Mouse (Mus musculus) CH12.LX (cell line): ENCODE results near the gene Rpl6. TPM values are rescaled to one million over a fixed set of nuclear protein-coding genes. Genes with fewer than 3 reads are reported as not detected.

Experiments used
- DNase-seq: peaks from one replicate; pipeline ENCODE4 v3.0.0-alpha.2; 2013; ENCODE audit errors: extremely low read depth
- H3K27ac ChIP-seq: 2 replicates; pipeline ENCODE4 v1.5.1; 2012; ENCODE audit warnings: low read depth, mild to moderate bottlenecking, control low read depth, moderate library complexity; ENCODE audit not compliant: insufficient read depth
- H3K27me3 ChIP-seq: replicated peaks from 2 replicates; pipeline ENCODE3; 2012; ENCODE audit warnings: inconsistent platforms
- H3K36me3 ChIP-seq, 2 experiments: replicated peaks in 1 of 2; 2 replicates each; pipeline versions ENCODE3 to v1.6.1; 2012; ENCODE audit warnings: inconsistent platforms in 1 of 2, low read length in 1 of 2, mild to moderate bottlenecking in 1 of 2, mixed read lengths in 1 of 2, moderate library complexity in 1 of 2; ENCODE audit not compliant: control insufficient read depth in 1 of 2, insufficient read depth in 1 of 2
- H3K4me1 ChIP-seq, 2 experiments: 2 replicates each; pipeline ENCODE4 v1.6.1; 2012; ENCODE audit warnings: inconsistent platforms in 1 of 2, moderate library complexity in 1 of 2; ENCODE audit not compliant: insufficient read depth in 2 of 2, control insufficient read depth in 1 of 2
- H3K4me2 ChIP-seq: 2 replicates; pipeline ENCODE4 v1.6.1; 2012; ENCODE audit warnings: low read depth, mild to moderate bottlenecking, control low read depth; ENCODE audit not compliant: poor library complexity, insufficient read depth, severe bottlenecking
- H3K4me3 ChIP-seq, 3 experiments: fragments of 150-350 bp in 1 of 3; sonication (generic) in 1 of 3; replicated peaks in 1 of 3; 2 replicates each; pipeline versions ENCODE3 to v1.5.1; 2011 to 2012; ENCODE audit warnings: low read depth in 2 of 3, low read length in 2 of 3, mild to moderate bottlenecking in 2 of 3, moderate library complexity in 2 of 3, control low read depth in 1 of 3, improper control_type of control experiment in 1 of 3, inconsistent platforms in 1 of 3, mixed read lengths in 1 of 3; ENCODE audit not compliant: poor library complexity in 1 of 3
- H3K79me2 ChIP-seq: replicated peaks from 2 replicates; pipeline ENCODE4 v1.6.1; 2012; ENCODE audit warnings: mild to moderate bottlenecking, moderate library complexity; ENCODE audit not compliant: control insufficient read depth, poor library complexity, insufficient read depth, severe bottlenecking; ENCODE audit errors: extremely low read depth
- H3K9ac ChIP-seq: 2 replicates; pipeline ENCODE4 v1.6.1; 2012; ENCODE audit warnings: low read depth, mild to moderate bottlenecking, control low read depth, moderate library complexity; ENCODE audit not compliant: insufficient read depth
- H3K9me3 ChIP-seq: replicated peaks from 2 replicates; pipeline ENCODE3; 2012; ENCODE audit warnings: low read length, inconsistent platforms, mixed read lengths
- BHLHE40 ChIP-seq: IDR thresholded peaks from 2 replicates; pipeline ENCODE4 v1.6.1; 2011; ENCODE audit warnings: mild to moderate bottlenecking, low read depth, low read length, improper control_type of control experiment
- CHD2 ChIP-seq: IDR thresholded peaks from 2 replicates; pipeline ENCODE4 v1.6.1; 2011; ENCODE audit warnings: low read length, improper control_type of control experiment
- CTCF ChIP-seq, 2 experiments: IDR thresholded peaks in 1 of 2; conservative IDR thresholded peaks in 1 of 2; 2 replicates each; pipeline ENCODE4 v1.5.1; 2011 to 2012; ENCODE audit warnings: low read depth in 2 of 2, low read length in 2 of 2, improper control_type of control experiment in 1 of 2, inconsistent platforms in 1 of 2, mild to moderate bottlenecking in 1 of 2, moderate library complexity in 1 of 2
- E2F4 ChIP-seq: IDR thresholded peaks from 2 replicates; pipeline ENCODE4 v1.6.1; 2011; ENCODE audit warnings: low read depth, low read length, improper control_type of control experiment; ENCODE audit not compliant: insufficient replicate concordance
- ELF1 ChIP-seq: IDR thresholded peaks from 2 replicates; pipeline ENCODE4 v1.6.1; 2014; ENCODE audit warnings: low read depth, mild to moderate bottlenecking, inconsistent platforms, low read length, improper control_type of control experiment
- EP300 ChIP-seq: IDR thresholded peaks from 2 replicates; pipeline ENCODE4 v1.6.1; 2011; ENCODE audit warnings: low read length, improper control_type of control experiment
- ETS1 ChIP-seq: conservative IDR thresholded peaks from 2 replicates; pipeline ENCODE4 v1.6.1; 2012; ENCODE audit warnings: low read depth, mild to moderate bottlenecking, inconsistent platforms, low read length, improper control_type of control experiment, moderate library complexity
- HCFC1 ChIP-seq: IDR thresholded peaks from 2 replicates; pipeline ENCODE4 v1.6.1; 2012; ENCODE audit warnings: low read depth, mild to moderate bottlenecking, inconsistent platforms, low read length, improper control_type of control experiment
- IRF4 ChIP-seq: IDR thresholded peaks from 2 replicates; pipeline ENCODE4 v1.6.1; 2014; ENCODE audit warnings: low read depth, mild to moderate bottlenecking, inconsistent platforms, low read length, improper control_type of control experiment
- JUN ChIP-seq: IDR thresholded peaks from 2 replicates; pipeline ENCODE4 v1.6.1; 2011; ENCODE audit warnings: low read depth, mild to moderate bottlenecking, low read length, improper control_type of control experiment, moderate library complexity; ENCODE audit not compliant: insufficient read depth
- JUND ChIP-seq: conservative IDR thresholded peaks from 2 replicates; pipeline ENCODE4 v1.6.1; 2011; ENCODE audit warnings: low read depth, low read length, improper control_type of control experiment
- KAT2A ChIP-seq: IDR thresholded peaks from 2 replicates; pipeline ENCODE4 v1.6.1; 2012; ENCODE audit warnings: low read length, improper control_type of control experiment, inconsistent platforms; ENCODE audit not compliant: insufficient replicate concordance
- MAFK ChIP-seq: IDR thresholded peaks from 2 replicates; pipeline ENCODE4 v1.6.1; 2011; ENCODE audit warnings: low read length, improper control_type of control experiment; ENCODE audit not compliant: insufficient replicate concordance
- MAZ ChIP-seq: IDR thresholded peaks from 2 replicates; pipeline ENCODE4 v1.6.1; 2012; ENCODE audit warnings: low read depth, mild to moderate bottlenecking, inconsistent platforms, low read length, improper control_type of control experiment, moderate library complexity
- MEF2A ChIP-seq: IDR thresholded peaks from 2 replicates; pipeline ENCODE4 v1.6.1; 2014; ENCODE audit warnings: low read depth, mild to moderate bottlenecking, inconsistent platforms, low read length, improper control_type of control experiment, borderline replicate concordance
- MXI1 ChIP-seq: IDR thresholded peaks from 2 replicates; pipeline ENCODE4 v1.6.1; 2011; ENCODE audit warnings: mild to moderate bottlenecking, low read depth, low read length, improper control_type of control experiment
- MYC ChIP-seq: IDR thresholded peaks from 2 replicates; pipeline ENCODE4 v1.6.1; 2011; ENCODE audit warnings: low read depth, mild to moderate bottlenecking, improper control_type of control experiment, low read length
- NELFE ChIP-seq: IDR thresholded peaks from 2 replicates; pipeline ENCODE4 v1.6.1; 2011; ENCODE audit warnings: low read depth, low read length, improper control_type of control experiment
- NRF1 ChIP-seq: IDR thresholded peaks from 2 replicates; pipeline ENCODE4 v1.6.1; 2014; ENCODE audit warnings: low read depth, mild to moderate bottlenecking, inconsistent platforms, low read length, improper control_type of control experiment, moderate library complexity
- POLR2AphosphoS2 ChIP-seq: IDR thresholded peaks from 2 replicates; pipeline ENCODE4 v1.6.1; 2011; ENCODE audit warnings: low read depth, low read length, improper control_type of control experiment
- RCOR1 ChIP-seq: conservative IDR thresholded peaks from 2 replicates; pipeline ENCODE4 v1.6.1; 2012; ENCODE audit warnings: low read depth, mild to moderate bottlenecking, inconsistent platforms, low read length, improper control_type of control experiment
- SIN3A ChIP-seq: IDR thresholded peaks from 2 replicates; pipeline ENCODE4 v1.6.1; 2012; ENCODE audit warnings: low read length, improper control_type of control experiment, inconsistent platforms
- TBP ChIP-seq: conservative IDR thresholded peaks from 2 replicates; pipeline ENCODE4 v1.6.1; 2011; ENCODE audit warnings: low read depth, low read length, improper control_type of control experiment
- UBTF ChIP-seq: IDR thresholded peaks from 2 replicates; pipeline ENCODE4 v1.6.1; 2012; ENCODE audit warnings: low read depth, mild to moderate bottlenecking, inconsistent platforms, low read length, improper control_type of control experiment, moderate library complexity
- USF1 ChIP-seq: IDR thresholded peaks from 2 replicates; pipeline ENCODE4 v1.6.1; 2014; ENCODE audit warnings: low read depth, mild to moderate bottlenecking, inconsistent platforms, low read length, improper control_type of control experiment
- USF2 ChIP-seq: conservative IDR thresholded peaks from 2 replicates; pipeline ENCODE4 v1.6.1; 2011; ENCODE audit warnings: low read depth, low read length, improper control_type of control experiment
- ZKSCAN1 ChIP-seq: IDR thresholded peaks from 2 replicates; pipeline ENCODE4 v1.6.1; 2012; ENCODE audit warnings: low read depth, inconsistent platforms, low read length, improper control_type of control experiment, borderline replicate concordance
- dilution Hi-C: fragments of 300-500 bp; cut with MboI; formaldehyde crosslinking; loops from 2 replicates; pipeline ENCODE4 v1.14.3; 2020; ENCODE audit warnings: low sequenced_read_pairs; ENCODE audit not compliant: extremely low pct_unique_long_range_greater_than_20kb, extremely low pct_ligation_motif_present
- in situ Hi-C: fragments of 300-500 bp; cut with MboI; formaldehyde crosslinking; loops from 3 replicates; pipeline ENCODE4 v1.14.3; 2019; ENCODE audit warnings: low sequenced_read_pairs, low pct_ligation_motif_present, low pct_unique_long_range_greater_than_20kb, mixed read lengths
- polyA plus RNA-seq: library from polyadenylated mRNA; unstranded; fragments of >175 nt; gene quantifications from 2 replicates; pipeline ENCODE4 v1.2.1, GENCODE M21; 2012; ENCODE audit warnings: low read depth; ENCODE audit not compliant: insufficient read length
- total RNA-seq, 2 experiments: library from RNA; depleted of rRNA; stranded (reverse); fragments of 300-350 nt in 1 of 2; fragments of >200 nt in 1 of 2; gene quantifications; 2 replicates each; pipeline ENCODE4 v1.2.3; 2012 to 2014

Rpl6 gene
- total and polyA plus RNA-seq, 3 experiments: 2,433 to 2,694 (median 2,607) TPM

DNA sequence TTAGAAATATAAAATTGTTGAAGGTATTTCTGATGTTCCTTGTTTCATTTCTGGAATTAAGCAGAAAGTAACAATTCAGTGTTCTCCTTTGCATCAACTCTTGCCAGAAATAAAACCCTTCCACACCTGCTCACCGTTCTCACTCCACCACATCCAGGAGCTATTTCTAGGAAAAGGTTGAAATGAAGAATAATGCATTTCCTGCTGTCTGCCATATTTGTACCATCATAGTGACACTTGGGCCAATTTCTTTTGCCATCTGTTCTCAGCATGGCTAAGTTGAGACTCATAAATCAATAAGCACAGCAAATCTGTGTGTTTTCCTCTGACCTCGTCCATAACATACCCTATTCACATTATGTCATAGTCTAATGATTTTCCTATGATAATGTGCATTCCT is 33.9 kb downstream of the Rpl6 start:
- H3K4me2 ChIP-seq: no peak overlapping the region
- in situ Hi-C loops: no loop called here

DNA sequence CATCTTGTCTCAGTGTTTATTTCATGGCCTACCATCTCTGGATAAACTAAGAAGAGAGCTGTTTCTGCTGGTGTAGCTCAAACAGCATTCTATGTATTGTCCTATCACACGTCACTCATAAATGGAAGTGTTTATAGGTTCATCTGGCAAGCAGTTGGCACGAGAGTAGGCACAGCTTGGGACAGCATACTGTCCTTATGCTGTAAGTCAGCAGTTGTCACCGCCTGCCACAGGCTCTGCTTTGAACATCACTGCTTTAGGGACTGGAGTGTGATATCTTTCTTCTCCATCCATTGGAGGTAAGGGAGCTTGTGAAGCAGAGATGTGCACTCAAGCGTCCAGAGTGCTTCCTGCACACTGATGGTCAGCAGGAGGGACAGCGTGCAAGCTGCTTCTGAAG is 35.6 kb downstream of the Rpl6 start:
- Histone ChIP-seq H3K4me1 (peaks cover 0 to 5% of the 10 kb centered on the region in 2 experiments; a peak in 1 of 4 replicates), H3K79me2 (peaks cover 2% of the 10 kb centered on the region; the same call in 1 of the 2 replicates), H3K9me3 (no peaks in the 10 kb centered on the region), H3K9ac (no peak overlapping the region)
- dilution Hi-C loops: no loop called here
- no peak for DNase-seq
- TF ChIP-seq NRF1: no peak
- no peak for TF ChIP-seq E2F4
- no peak for TF ChIP-seq SIN3A
- no peak for TF ChIP-seq MAFK
- TF ChIP-seq MEF2A: no peak
- TF ChIP-seq ETS1: no peak
- TF ChIP-seq USF1: no peak
- no peak for TF ChIP-seq EP300
- no peak for TF ChIP-seq CHD2
- no peak for TF ChIP-seq RCOR1
- no peak for TF ChIP-seq MAZ
- TF ChIP-seq JUN: no peak
- no peak for TF ChIP-seq TBP
- no peak for TF ChIP-seq POLR2AphosphoS2
- TF ChIP-seq, all 38 proteins: peak for 0
- H3K4me3 ChIP-seq: no peak overlapping the region
- peaks cover 0 to 6% of the 10 kb centered on the region in 2 experiments for H3K36me3 ChIP-seq
- no peak overlapping the region for H3K4me2 ChIP-seq
- H3K27ac ChIP-seq: no peak overlapping the region
- in situ Hi-C loops: no loop called here
- no peaks in the 10 kb centered on the region for H3K27me3 ChIP-seq

More for the DNA sequence above, 33.9 kb downstream of the Rpl6 start:
- dilution Hi-C loops: no loop called here
- no peak for DNase-seq
- no peaks in the 10 kb centered on the region for H3K27me3 ChIP-seq
- H3K79me2 ChIP-seq: peaks cover 2% of the 10 kb centered on the region; the same call in 1 of the 2 replicates
- H3K4me3 ChIP-seq: no peak overlapping the region
- H3K27ac ChIP-seq: no peak overlapping the region
- no peak overlapping the region for H3K9ac ChIP-seq
- H3K9me3 ChIP-seq: no peaks in the 10 kb centered on the region
- H3K4me1 ChIP-seq: peaks cover 0 to 5% of the 10 kb centered on the region in 2 experiments; a peak in 1 of 4 replicates
- peaks cover 0 to 5% of the 10 kb centered on the region in 2 experiments for H3K36me3 ChIP-seq
- no peak for TF ChIP-seq USF2
- no peak for TF ChIP-seq MAFK
- no peak for TF ChIP-seq HCFC1
- no peak for TF ChIP-seq E2F4
- TF ChIP-seq CTCF (conservative IDR thresholded peaks at IDR 0.05 in 1 of 2, IDR thresholded peaks at IDR 0.05 in 1 of 2; ENCODE audit: low read depth in 2 of 2, low read length in 2 of 2): no peak
- TF ChIP-seq CHD2: no peak
- TF ChIP-seq MXI1: no peak
- no peak for TF ChIP-seq IRF4
- TF ChIP-seq BHLHE40: no peak
- no peak for TF ChIP-seq NRF1
- TF ChIP-seq MYC: no peak
- no peak for TF ChIP-seq ELF1
- TF ChIP-seq TBP: no peak
- no peak for TF ChIP-seq JUND
- no peak for TF ChIP-seq KAT2A
- TF ChIP-seq UBTF: no peak
- TF ChIP-seq ZKSCAN1: no peak
- no peak for TF ChIP-seq NELFE
- no peak for TF ChIP-seq USF1
